Mouse (Mus musculus) testis, postnatal 14 days (tissue): ENCODE measurements at regions not wholly inside any gene's neighbourhood (a gene's known extent, or its start where the extent isn't known, plus 50 kb on each side); places are given as distances from the start of the nearest gene placed in this dataset.

Source experiments
- DNase-seq: peaks from one replicate; pipeline ENCODE4 v3.0.0; 2021; ENCODE audit warnings: low spot score

DNA sequence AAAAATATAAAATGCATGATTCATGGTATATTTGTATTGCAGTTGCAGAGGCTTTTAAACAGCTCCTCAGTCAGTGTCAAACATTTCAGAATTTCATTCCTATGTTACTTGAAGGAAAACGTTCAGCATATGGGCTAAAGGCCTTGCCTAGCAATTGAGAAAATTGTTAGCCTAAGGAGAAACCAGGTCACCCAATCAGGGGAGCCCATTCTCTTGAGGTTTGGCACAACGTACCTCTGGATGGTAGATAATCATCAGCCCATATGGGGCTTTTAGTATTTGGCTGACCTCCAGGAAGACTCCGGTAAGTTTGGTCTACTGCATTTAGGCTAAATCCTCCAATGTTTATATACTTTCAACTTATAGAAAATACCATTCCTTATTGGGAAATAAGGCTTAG is 168.7 kb upstream of the Pdcd1 start:
- no peak for DNase-seq

DNA sequence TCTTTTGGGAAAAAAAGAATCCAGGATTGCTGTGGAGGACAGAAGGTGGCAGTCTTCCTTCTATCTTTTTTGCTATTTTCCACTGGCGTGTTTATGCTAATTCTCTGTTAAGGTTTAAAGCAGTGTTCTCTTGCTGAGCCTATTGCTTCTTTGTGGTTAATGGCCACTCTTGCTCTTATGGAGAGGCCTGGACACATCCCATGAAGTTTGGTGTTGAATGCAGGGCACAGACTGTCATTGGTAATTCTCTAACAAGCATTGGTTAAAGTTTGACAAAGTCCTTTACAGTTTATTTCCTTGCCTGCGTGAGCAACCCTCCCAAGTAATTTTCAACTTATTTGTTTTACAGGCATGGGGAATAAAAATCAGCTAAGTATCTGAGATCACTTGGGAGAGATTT is 165.1 kb upstream of the Pdcd1 start:
- no peak for DNase-seq

- no peak for DNase-seq
These were observed 156.6 kb upstream of the Pdcd1 start for GRCm38 (mm10) chr1:94208929-94209328.

DNA sequence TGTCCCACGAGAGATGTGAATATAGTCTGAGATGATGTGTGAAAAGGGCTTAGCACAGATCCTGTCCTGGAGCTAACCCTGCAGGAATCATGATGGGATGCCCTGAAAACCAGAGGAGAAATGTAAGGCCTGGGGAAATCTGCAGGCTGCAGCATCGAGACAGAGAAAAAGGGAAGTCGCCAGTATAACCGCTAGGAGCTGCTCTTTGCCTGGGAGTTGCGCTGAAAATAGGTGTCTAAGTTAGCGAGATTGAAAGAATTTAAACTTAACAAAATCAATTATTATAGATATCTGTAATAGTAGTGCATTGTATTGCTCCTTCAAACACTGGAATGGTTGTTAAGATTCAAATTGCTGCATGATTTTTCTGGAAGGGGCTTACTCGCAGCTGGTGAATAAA is 155.5 kb upstream of the Pdcd1 start:
- DNase-seq: no peak

GRCm38 (mm10) chr1:94203281-94203680 is 150.9 kb upstream of the Pdcd1 start:
- DNase-seq: no peak

GRCm38 (mm10) chr1:94183876-94184275 is 131.5 kb upstream of the Pdcd1 start:
- DNase-seq: no peak

DNA sequence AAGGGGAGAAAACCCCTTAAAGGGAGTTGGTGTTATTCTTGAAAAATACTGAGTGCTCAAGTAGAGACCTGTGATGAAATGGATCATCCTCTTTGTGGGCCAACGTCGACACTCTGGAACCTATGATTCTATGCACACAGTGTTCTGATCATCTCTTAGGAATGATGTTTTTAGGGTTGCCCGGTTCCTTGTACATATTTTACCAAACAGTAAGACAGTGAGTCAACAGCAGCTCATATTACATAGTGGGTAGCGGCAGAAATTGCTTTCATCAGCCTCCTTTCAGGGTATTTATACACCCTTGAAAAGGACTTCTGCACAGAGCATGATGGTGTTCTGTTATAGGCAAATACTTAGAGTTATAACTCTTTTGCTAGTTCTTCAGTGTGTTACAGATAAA is 97.6 kb upstream of the Pdcd1 start:
- DNase-seq: no peak

GRCm38 (mm10) chr1:94147015-94147414 is 94.7 kb upstream of the Pdcd1 start:
- DNase-seq: no peak

DNA sequence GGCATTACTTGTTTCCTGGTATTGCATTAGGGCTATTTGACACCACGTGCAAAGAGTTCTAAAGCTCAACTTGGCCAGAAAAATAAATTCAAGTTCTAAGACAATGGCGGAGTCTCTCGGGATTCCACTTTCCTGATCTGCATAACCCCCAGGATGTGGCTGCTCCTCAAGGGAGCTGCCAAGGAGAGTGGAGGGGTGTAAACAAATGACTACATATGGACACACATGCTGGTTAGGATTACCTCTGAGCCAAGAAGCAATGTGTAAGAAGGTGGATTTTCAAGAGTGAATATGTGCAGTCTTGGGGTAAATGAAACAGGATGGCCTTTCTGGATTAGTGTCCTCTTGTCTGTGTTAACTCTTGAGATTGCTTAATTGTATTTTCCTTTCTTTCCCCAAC is 88.2 kb upstream of the Pdcd1 start:
- no peak for DNase-seq

DNA sequence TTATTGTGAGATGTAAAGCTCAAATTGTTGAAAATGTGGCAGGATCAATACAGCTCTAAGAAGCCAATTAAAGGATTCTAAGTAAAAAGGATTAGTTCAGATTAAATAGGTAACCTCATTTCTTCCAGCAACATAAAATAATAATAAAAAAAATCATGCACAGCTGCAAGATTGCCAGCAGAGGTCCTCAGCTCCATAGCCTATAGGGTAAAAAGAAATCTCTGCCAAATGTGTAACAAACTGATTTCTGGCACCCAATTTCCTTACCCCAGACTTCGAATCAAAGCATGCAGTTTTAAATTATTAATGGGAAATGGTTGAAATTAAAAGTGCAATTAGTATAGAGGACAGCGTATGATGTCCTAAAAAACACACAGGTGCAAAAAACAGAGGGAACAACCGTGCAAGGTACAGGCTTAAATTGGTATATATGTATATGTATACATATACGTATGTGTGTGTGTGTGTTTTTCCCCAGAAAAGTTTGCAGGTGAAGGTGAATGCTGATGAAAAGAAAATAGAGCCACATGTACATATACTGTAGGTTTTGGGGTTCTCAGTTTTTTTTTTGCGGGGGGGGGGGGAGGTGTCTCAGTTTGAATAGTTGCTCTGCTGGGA is 87.2 kb upstream of the Pdcd1 start:
- DNase-seq: no peak

DNA sequence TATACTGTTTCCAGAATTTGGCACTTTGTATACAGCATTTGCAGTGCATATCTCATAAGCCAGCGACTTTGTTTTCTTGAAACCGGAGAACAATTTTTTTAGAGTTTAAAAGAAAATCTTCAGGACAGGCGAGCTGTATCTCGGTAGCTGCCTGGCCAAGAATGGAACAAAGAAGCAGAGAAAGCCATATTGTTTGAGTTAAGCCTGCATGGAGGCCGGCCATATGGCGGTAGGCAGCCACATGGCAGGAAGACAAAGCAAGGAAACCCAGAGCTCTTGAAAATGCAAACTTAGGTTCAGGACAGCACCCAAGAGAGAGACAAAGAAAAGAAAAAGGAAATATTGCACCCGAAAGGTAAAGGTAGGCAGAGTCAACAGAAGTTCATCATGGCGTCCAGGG is 84.4 kb upstream of the Pdcd1 start:
- DNase-seq: no peak
